Mouse (Mus musculus) A20 (cell line): ENCODE measurements around the gene Stk38l.
"Not testable (repeated sequence)": the region's sequence is repeated elsewhere in the genome, so short reads cannot be mapped to it uniquely, and the experiment has no call there.

Source experiments
- DNase-seq: peaks from one replicate; pipeline ENCODE4 v3.0.0-alpha.2; 2011; ENCODE audit warnings: low read depth, low spot score

Gene Stk38l

DNA sequence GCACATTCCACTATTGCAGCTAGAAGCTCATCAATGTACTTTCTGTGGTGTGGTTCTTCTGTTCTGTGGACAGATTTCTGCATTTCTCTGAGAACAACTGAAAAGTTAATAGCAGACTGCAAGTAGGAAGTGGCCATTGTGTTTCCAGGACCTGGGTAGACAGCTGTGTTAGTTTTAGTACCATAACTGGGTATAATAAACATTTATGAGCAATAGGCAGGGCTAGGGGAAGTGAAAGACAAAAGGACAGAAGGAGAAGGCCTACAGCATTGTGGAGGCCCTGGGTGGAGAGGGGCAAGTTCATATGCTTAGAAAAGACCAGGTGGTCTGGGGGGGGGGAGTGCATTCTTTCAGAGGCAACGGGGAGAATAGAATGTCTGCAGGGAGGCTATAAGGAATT, 8.8 kb downstream of the Stk38l start:
- peak; percentile 80 for DNase-seq

DNA sequence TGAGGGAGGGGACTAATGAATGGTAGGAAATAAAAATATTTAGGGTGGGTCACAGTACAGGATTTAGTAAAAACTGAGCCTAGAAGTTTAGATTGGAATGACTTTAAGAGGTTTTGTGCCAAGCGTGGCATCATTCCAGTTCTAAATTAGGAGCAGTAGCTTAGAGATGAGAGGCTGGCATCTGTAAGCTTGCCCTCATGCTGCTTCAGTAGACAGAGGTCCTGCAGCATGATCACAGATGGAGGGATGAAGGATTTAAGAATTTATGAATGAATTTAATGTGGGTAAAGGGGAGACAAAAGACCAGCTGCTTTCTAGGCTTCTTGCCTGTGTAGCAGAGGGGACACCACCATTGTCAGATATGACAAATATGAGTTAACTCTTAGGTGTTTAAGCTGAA, 14.1 kb downstream of the Stk38l start:
- DNase-seq: no peak

DNA sequence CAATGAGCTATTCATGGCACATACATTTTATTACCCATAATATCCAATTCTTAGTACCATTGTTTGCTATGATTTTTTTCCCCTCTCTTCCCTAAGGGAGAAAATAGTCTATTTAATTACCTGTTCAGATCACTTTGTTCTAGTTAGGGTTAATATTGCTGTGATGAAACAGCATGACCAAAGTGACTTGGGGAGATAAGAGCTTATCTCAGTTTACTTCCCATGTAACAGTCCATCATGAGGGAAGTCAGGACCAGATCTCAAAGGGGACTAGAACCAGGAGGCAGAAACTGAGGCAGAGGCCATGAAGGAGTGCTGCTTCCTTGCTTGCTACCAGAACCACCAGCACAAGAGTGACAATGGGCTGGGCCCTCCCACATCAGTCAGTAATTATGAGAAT, 15.9 kb downstream of the Stk38l start:
- DNase-seq: no peak

DNA sequence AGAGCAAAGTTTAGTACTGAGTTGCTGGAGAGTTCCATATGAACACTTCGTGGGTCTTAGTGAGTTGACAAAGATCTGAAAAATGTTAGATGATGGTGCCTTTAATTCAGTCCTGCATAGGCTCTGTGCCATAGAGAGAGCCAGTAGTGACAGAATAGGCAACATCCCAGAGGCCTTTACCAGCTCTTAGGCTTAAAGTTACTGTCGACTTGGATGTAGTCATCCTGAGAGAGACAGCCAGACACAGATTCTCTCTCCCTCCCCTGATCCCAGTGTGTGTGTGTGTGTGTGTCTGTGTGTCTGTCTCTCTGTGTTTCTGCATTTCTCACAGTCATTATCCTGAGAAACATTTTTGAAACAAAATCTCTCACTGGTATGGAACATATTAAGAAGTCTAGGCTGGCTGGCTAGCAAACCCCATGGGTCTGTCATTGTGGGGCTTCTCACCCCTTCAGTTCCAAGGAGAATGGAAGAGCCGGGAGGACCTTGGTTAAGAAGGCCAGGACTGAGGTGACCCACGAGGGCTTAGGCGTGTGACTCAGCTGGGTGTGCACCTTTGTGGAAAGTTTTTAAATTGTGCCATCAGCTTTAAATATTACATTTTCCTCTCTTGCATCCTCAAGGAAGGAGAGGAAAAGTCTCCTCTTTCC, 17.3 kb downstream of the Stk38l start:
- no peak for DNase-seq

DNA sequence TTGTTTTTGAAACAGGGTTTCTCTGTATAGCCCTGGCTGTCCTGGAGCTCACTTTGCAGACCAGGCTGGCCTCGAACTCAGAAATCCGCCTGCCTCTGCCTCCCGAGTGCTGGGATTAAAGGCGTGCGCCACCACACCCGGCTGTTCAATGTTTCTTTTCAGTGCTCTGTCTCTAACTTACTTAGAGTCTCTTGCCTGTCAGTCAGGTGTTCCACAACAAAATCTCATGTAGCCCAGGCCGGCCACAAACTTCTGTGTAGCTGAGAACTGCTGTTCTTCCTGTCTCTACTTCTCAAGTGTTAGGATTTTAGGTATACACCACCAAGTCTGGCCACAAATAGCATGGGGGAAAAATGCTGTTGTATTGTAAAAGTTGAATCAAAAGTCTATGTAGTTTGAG, 19.5 kb downstream of the Stk38l start:
- DNase-seq: not testable (repeated sequence)

- DNase-seq: no peak
These were observed 20.4 kb downstream of the Stk38l start for GRCm38 (mm10) chr6:146745180-146745579.

DNA sequence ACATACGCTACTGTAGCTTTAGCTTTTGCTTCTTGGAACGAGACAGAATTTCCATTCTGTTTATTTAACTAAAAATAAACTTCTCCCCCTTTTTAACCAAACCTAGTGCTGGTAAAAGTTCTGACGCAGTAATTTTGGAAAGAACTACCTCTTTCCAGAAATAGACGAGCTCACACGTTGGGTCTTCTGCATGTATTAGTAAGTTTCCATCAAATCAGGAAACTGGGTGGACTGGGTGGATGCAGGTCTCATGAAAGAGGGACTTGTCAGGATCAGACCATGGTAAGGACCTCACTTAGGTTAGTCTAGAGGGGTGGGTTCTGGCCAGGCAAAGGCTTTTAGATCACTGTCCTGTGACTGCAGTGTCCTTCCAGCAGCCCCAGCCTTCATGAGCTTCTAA, 21.8 kb downstream of the Stk38l start:
- no peak for DNase-seq

DNA sequence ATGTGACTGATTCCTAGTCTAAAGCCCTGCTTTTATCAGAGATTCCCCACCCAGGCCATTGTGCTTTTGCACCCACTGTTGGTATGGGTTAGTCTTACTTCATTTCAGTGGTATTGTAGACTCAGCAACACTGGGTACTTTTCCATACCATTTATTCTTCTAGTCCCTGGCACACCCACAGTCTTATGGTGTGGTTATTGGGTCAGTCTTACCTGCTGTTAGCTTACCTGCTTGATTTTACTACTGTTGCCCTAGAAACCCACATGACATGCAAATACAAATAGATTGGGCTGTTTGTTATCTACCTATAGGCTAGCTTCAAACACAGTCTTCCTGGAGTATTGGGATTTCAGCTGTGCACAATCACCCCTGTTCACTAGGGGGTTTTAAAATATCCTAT, 22.3 kb downstream of the Stk38l start:
- no peak for DNase-seq

DNA sequence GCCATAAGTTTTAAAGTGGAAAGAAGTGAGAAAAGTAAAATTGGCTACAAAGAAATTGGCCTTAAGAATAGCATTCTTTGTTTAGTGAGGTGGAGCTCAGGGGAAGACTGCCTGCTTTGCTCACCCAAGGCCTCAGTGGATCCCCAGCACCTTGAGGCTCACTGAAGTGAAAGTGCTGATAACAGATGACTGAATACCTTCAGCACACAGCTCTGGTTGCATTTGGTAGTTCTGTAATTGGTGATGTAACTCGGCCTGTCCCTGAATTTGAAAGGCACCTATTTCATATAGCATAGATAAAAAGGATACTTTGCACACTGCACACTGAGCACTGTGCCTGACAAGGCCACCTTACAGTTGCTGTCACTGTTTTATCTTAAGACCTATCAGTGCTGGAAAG, 23.5 kb downstream of the Stk38l start:
- DNase-seq: peak; percentile 65

- DNase-seq: peak; percentile 62
These were observed 26.9 kb downstream of the Stk38l start for GRCm38 (mm10) chr6:146751671-146752070.

- no peak for DNase-seq
These were observed 27.4 kb downstream of the Stk38l start for GRCm38 (mm10) chr6:146752178-146752577.

GRCm38 (mm10) chr6:146752612-146753011, 27.8 kb downstream of the Stk38l start:
- DNase-seq: no peak

DNA sequence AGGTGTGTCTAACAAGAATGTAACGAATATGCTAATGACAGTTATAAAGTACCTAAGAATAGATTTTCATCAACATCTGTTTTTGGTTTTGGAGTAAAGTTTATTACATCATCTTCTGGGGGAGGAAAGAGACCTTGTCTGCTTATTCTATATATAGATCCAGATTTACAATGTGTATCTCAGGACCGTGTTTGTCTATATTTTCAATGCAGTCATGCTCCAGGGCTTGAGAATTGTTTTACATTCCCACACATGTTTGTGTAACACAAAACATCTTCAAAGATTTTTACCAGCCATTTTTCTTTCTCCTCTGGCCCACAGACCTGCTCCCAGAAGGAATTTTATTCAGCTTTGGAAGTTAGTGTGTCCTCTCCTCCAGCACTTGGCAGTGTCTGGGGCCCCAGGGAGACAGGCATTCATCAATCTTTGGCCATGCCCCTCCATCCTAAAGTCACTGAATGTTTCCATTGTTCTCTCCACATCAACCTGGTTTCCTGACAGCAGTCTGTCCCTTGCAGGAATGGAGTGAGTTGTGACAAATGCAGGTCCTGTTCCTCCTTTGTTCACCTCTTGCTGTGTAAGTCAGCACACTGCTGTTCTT, 28.9 kb downstream of the Stk38l start:
- no peak for DNase-seq

DNA sequence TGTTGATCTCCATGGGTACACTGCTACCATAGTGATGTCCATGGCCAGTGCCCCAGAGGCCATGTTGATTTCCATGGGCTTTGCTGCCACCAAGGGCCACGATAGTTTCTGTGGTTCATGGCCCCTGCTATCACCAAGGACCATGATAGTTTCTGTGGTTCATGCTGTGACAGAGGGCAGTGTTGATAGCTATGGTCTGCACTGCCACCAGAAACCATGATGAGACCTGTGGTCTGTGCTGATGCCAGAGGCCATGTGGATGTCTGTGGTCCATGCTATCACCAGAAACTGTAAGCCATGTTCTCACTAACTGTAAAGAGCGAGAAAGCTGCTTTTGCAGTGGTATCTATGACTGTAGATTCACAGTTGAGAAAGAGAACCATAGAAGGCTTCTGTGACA, 30.3 kb downstream of the Stk38l start:
- DNase-seq: no peak

- DNase-seq: no peak
These were observed 30.9 kb downstream of the Stk38l start for GRCm38 (mm10) chr6:146755679-146756078.

- no peak for DNase-seq
These were observed 34.2 kb downstream of the Stk38l start for GRCm38 (mm10) chr6:146759027-146759426.

GRCm38 (mm10) chr6:146760022-146760421, 35.2 kb downstream of the Stk38l start:
- DNase-seq: no peak

DNA sequence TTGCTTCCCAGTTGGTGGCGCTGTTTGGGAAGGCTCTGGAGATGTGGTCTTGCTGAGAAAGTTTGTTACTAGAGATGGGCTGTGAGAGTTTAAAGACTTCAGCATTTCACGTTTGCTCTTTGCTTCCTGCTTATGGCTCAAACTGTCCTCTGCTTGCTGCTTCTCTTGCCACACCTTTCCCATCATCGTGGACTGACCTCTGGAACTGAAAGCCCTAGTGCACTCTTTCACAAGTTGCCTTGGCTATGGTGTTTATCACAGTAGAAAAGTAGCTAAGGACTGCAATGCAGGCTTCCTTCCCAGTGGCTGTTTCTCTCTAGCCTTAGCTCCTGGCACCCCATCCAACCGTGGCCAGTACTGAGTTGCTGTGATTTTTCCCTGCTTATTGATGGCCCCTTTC, 35.9 kb downstream of the Stk38l start:
- no peak for DNase-seq

GRCm38 (mm10) chr6:146762264-146762898, 37.6 kb downstream of the Stk38l start:
- DNase-seq: peak; percentile 32

GRCm38 (mm10) chr6:146764593-146764992, 39.8 kb downstream of the Stk38l start:
- DNase-seq: no peak

DNA sequence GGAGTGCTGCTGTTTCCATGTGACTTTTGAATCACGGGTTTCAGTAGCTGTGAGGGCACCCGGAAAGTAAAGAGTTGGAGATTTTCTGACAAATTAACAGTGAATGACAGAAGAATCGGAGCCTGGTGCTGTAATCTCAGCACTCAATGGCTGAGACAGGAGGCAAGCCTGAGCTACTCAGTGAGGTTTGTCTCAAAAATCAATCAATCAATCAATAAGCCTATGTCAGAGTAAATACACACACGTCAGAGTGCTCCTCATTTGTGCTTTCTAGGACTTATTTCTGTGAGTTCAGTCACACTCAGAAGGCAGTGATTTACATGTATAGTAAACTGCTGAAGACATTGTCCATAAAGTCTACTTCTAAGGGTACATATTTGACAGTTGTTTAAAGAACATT, 40.5 kb downstream of the Stk38l start:
- no peak for DNase-seq

- DNase-seq: no peak
These were observed 44.1 kb downstream of the Stk38l start for GRCm38 (mm10) chr6:146768813-146769404.
